ENCODE assay signal across 12 mouse cellular contexts in the genomic region with DNA sequence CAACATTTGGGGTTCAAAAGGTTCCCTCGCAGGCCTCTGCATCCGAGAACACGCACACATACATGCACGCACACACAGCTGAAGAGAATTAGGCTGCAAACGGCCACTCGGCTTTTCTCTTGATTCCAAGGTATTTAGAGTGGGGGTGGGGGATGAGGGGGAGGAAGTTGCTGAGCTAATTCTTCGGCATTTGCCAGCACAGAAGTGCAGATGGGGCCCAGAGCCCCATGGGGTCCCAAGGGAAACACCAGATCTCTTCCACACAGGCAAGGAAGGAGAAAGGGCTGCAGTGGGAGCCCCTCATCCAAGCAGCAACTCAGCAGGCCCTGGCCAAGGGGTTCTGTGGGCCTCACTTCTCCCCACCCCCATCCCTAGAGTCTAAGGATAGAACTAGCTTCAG.
DNase-seq lines count a peak whose midpoint lies in the region; ATAC-seq and TF ChIP-seq lines count a peak whose summit lies in the region.
"Had no signal": no experiment of that assay in that cellular context is flagged by ENCODE, and none has a peak within 500 bp of the region (broad histone marks: within the 10 kb centered on the region; RNA-seq: fewer than 3 reads in every experiment).

No protein-coding gene starts in this region.

- H3K4me2 ChIP-seq in hindbrain, embryonic 12.5 days (replicated peaks), result no peak overlapping the region
- no peak overlapping the region for H3K4me2 ChIP-seq in hindbrain, postnatal 0 days (ENCODE audit: low read depth, low read length)

- peak overlapping the region; percentile 31; the same call in 1 of the 2 replicates for H3K27ac ChIP-seq in hindbrain, embryonic 12.5 days
- no peak overlapping the region for H3K27ac ChIP-seq in hindbrain, postnatal 0 days
- H3K27ac ChIP-seq in limb, embryonic 10.5 days, result peak overlapping the region; percentile 85

- 57% methylated on average over 7 of the region's 7 CpGs for WGBS in hindbrain, embryonic 12.5 days
- WGBS in hindbrain, postnatal 0 days, result 53% methylated on average over 7 of the region's 7 CpGs
- WGBS in limb, embryonic 10.5 days, result 43% methylated on average over 7 of the region's 7 CpGs

- H3K27me3 ChIP-seq in hindbrain, embryonic 12.5 days, result no peaks in the 10 kb centered on the region
- H3K27me3 ChIP-seq in hindbrain, postnatal 0 days (ENCODE audit: insufficient read depth, low read length), result no peaks in the 10 kb centered on the region
- no peaks in the 10 kb centered on the region for H3K27me3 ChIP-seq in limb, embryonic 10.5 days (ENCODE audit: low read depth, poor library complexity, severe bottlenecking)

- DNase-seq in embryo, embryonic 10.5 days (ENCODE audit: low spot score), result peak; percentile 50
- DNase-seq in embryo, embryonic 9.5 days (ENCODE audit: extremely low spot score), result no peak
- no peak for DNase-seq in hindbrain, postnatal 0 days (ENCODE audit: low spot score)
- DNase-seq in MN1 (ENCODE audit: low spot score), result peak; percentile 34
- DNase-seq in limb, embryonic 10.5 days (ENCODE audit: low spot score), result no peak
- DNase-seq in left cerebral cortex, postnatal 4 days, result no peak
- no peak for DNase-seq in spleen, adult 12 weeks (ENCODE audit: low spot score)
- DNase-seq: adrenal gland, adult 2 months; cerebellum, adult 9-10 months; liver, postnatal 0 days had no signal

- TF ChIP-seq CTCF in hindbrain, postnatal 0 days (IDR thresholded peaks at IDR 0.05; ENCODE audit: low read depth), result no peak

- H3K4me3 ChIP-seq in hindbrain, embryonic 12.5 days, result no peak overlapping the region
- H3K4me3 ChIP-seq in hindbrain, postnatal 0 days (ENCODE audit: low read length), result no peak overlapping the region
- 0 out of 2 replicates have a peak overlapping the region, but pooled peaks have one; percentile 13 for H3K4me3 ChIP-seq in limb, embryonic 10.5 days
- H3K4me3 ChIP-seq: myocyte had no signal

- H3K9me3 ChIP-seq in hindbrain, embryonic 12.5 days (replicated peaks), result peaks cover 14% of the 10 kb centered on the region; the same call in 1 of the 2 replicates
- H3K9me3 ChIP-seq in hindbrain, postnatal 0 days (ENCODE audit: low read length), result 0 out of 2 replicates have a peak, but pooled peaks cover 2% of the 10 kb centered on the region
- peaks cover 12% of the 10 kb centered on the region; the same call in 1 of the 2 replicates for H3K9me3 ChIP-seq in limb, embryonic 10.5 days (replicated peaks)

- intact Hi-C loops in left cerebral cortex, postnatal 4 days (cut with DNase I), result no loop called here

- H3K36me3 ChIP-seq in hindbrain, embryonic 12.5 days, result no peaks in the 10 kb centered on the region
- no peaks in the 10 kb centered on the region for H3K36me3 ChIP-seq in hindbrain, postnatal 0 days (ENCODE audit: insufficient read depth, low read length)
- peaks cover 6% of the 10 kb centered on the region; the same call in 1 of the 2 replicates for H3K36me3 ChIP-seq in limb, embryonic 10.5 days

- H3K9ac ChIP-seq in hindbrain, embryonic 12.5 days, result no peak overlapping the region
- no peak overlapping the region for H3K9ac ChIP-seq in hindbrain, postnatal 0 days (replicated peaks; ENCODE audit: low read length)
- H3K9ac ChIP-seq: liver, postnatal 0 days had no signal

- no peak for ATAC-seq in hindbrain, embryonic 12.5 days (ENCODE audit: low FRiP score)
- ATAC-seq in hindbrain, postnatal 0 days, result no peak
- ATAC-seq: liver, postnatal 0 days had no signal

- H3K4me1 ChIP-seq in hindbrain, embryonic 12.5 days, result peaks cover 18% of the 10 kb centered on the region
- H3K4me1 ChIP-seq in hindbrain, postnatal 0 days (ENCODE audit: insufficient read depth, low read length), result no peaks in the 10 kb centered on the region
- peaks cover 31% of the 10 kb centered on the region for H3K4me1 ChIP-seq in limb, embryonic 10.5 days

Comparison
In these comparisons a context has a peak if more than half of its experiments do, and no peak if none do; other contexts are left out.
1. DNase-seq: peak in embryo, embryonic 10.5 days (single experiment) and MN1 (single experiment); none in embryo, embryonic 9.5 days (single experiment), hindbrain, postnatal 0 days (single experiment), limb, embryonic 10.5 days (single experiment), left cerebral cortex, postnatal 4 days (single experiment) and spleen, adult 12 weeks (single experiment).